Mouse (Mus musculus): ENCODE measurements around the gene 1700029J07Rik.

Gene 1700029J07Rik

DNA sequence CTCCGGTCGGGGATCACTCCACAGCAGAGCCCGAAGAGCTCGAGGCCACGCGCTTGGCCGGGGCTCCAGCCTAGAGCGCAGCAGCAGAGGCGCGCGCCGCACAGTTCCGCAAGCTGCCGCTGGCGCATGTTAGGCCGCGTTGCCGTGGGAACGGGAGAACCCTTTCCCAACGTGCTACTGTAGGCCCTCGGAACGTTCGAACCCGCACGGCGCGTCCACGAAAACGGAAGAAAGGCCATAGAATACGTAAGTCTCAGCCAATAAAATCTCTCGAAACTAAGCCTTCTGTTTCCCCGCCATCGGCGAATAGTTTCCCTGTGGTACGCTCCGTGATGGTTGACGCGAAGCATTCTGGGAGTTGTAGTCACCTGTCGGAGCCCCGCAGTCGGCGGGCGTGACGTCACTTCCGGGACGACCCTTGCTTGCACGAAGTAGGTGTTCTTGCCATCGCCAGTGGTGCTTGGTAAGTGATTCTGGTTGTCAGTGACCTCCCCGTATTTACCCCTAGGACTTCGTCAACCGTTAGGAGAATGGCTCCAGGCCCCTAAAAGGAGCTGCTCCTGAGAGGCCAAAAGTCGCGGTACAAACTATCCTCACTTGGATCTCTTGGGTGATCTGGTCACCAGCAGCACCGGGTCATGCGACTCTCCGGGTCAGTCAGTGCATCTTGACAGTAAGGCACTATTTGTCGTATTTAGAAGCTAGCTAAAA lies at the start of gene 1700029J07Rik, which contains the start of gene Ufsp2:
Gene 1700029J07Rik (minus strand): TSS at position 127 of the 711 bp plus-strand sequence.
Gene Ufsp2 (plus strand): TSS at position 403 of the 711 bp plus-strand sequence.
- peak; percentile 98 for DNase-seq

DNA sequence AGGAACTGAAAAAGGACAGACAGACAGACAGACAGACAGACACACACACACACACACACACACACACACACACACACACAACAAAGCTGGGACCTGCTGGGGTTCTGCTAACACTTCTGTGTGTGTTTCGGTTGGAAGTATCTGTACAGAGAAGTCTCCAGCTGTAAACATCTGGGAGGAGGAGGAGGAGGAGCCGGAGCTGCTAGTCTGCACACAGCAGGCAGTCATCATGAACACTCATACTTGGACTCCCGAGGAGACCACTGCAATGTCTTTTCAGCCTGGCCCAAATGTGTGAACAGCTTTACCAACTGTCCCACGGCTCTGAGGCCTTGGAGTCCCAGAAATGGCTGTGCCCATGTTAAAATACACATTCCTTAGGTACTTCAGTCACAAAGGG lies 49.3 kb upstream of the 1700029J07Rik start:
- no peak for DNase-seq

DNA sequence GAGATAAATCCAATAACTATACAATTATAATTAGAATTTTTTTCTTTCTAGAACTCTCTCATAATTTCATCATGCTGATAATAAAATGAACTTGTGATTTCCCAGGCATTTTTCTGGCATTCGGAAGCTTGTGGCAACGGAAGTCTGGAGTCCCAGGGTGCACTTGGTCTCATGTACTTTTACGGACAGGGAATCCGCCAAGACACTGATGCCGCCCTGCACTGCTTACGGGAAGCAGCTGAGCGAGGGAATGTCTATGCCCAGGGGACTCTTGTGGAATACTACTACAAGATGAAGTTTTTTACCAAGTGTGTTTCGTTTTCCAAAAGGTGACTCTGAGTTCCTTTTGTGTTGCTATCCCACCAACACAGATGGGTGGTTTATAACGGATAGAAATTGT lies 47.7 kb upstream of the 1700029J07Rik start:
- no peak for DNase-seq

DNA sequence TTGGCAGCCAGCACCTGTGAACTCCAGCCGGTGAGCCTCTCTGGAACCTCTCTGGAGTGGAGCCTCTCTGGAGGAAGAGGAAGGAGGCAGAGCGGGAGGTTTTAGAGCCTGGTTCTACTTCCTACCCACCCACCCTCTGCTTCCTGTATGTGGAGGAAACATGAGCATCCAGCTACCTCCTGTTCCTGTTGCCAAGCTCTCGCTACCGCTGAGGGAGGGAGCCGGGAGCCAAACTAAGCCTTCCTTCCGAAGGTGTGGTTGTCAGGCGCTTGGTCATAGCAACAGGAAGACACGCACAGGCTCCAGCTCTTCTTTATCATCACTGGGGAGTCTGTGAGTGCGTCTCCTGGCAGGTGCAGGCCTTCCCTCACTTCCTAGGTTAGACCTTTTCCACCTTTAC lies 47.2 kb upstream of the 1700029J07Rik start:
- DNase-seq = no peak

DNA sequence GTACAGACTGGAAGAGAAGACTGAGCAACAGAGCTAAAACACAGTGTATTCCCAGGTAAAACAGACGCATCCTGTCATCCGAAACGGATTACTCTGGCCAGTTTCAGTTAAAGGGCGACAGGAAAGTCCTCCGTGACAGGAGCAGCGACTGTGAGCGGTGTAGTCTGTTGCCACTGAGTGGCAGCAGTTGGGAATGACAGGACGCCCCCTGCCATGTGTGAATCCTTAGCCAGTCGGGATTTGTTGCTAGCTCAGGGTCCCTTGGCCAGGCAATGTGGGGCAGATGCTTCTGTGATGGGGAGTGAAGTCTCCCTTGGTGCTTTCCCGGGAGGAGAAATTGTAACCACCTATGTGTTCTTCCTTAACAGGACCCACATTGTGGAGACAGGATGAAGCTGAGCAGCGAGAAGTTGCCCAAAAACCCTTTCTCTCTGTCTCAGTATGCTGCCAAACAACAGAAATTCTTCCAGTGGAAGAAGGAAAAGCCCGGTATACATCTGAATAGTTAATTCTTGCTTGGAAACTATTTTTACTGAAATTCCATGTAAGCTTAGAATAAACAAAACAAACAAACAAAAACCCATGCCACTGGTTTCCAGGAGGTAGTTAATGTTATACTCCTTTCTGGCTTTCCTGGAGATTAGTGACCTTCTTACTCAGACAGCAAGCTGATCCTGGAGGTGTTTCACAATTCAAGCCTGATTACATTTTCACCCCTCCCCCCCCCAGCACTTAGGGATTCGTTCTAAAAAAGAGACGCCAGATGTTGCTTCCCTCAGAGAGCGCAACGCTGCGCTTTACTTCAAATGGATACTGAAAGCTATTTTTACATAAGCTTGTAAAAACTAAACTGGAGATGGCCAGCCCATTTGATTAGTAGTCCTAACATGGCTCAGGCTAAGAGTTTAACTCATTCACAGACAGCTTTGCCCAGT lies 36.0 kb upstream of the 1700029J07Rik start:
- peak; percentile 23 for DNase-seq

DNA sequence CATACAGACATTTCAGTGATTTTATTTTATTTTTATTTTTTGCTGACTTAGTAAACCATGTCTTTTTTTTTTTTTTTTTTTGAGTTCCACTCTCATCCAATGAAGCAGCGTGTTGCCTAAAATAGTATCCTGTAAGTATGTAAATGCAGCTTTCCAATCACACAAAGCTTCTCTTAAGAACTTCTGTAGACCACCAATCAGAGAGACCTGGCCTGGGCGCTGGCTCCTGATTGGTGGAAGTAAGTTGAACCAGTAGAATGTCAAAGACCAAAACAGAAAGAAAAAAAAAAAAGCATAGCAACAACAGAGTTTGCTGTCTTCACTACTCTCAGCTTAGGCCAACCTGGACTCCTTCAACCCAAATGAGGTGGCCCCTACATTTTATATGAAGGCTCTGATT lies 35.3 kb upstream of the 1700029J07Rik start:
- DNase-seq = no peak

DNA sequence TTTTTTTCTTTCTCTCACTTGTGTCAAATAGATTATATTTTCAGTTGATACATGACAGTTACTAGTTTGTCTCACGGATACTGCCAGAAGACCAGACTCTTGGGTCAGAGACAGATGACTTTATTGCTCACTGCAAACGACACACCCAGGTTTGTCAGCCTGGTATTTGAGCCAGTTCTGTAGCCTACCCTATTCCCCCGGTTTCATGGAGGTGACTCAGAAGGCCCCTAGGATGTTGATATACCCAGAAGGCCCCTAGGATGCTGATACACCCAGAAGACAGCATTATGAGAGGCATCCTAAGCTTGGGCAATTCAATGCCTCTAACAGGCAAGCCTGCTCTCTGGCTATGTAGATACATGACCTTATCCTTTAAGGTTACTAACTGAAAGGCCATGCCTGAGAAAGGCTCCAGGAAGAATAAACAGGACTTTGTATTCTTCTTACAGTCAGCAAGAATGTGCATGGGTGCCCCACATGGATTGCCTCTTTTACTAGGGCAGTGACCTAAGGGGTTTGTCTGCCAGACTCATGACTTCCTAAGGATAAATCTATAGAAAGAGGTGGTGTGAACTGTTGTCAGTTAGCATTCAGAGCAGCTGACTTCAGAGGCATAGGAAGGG lies 32.1 kb upstream of the 1700029J07Rik start:
- no peak for DNase-seq

DNA sequence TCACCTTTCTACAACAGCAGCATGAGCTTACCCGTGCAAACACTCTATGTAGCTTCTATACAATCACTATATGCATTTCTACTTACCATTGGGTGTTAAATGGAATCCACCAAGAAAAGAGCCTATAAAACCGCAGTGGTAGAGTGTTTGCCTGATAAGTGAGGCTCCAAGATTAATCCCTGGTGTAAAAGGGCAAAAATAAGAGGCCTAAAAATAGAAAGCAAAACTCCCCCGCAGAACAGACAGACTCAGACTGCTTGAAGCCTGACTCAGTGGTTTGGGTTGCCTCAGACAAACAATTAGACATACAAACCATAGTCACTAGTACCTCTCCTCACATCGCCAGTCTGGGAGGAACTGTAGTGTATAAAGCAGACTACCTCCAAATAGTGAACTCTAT lies 30.5 kb upstream of the 1700029J07Rik start, which contains the start of gene Ankrd37:
Gene Ankrd37 (minus strand): TSS at position 112 of the 400 bp plus-strand sequence.
- DNase-seq = no peak

DNA sequence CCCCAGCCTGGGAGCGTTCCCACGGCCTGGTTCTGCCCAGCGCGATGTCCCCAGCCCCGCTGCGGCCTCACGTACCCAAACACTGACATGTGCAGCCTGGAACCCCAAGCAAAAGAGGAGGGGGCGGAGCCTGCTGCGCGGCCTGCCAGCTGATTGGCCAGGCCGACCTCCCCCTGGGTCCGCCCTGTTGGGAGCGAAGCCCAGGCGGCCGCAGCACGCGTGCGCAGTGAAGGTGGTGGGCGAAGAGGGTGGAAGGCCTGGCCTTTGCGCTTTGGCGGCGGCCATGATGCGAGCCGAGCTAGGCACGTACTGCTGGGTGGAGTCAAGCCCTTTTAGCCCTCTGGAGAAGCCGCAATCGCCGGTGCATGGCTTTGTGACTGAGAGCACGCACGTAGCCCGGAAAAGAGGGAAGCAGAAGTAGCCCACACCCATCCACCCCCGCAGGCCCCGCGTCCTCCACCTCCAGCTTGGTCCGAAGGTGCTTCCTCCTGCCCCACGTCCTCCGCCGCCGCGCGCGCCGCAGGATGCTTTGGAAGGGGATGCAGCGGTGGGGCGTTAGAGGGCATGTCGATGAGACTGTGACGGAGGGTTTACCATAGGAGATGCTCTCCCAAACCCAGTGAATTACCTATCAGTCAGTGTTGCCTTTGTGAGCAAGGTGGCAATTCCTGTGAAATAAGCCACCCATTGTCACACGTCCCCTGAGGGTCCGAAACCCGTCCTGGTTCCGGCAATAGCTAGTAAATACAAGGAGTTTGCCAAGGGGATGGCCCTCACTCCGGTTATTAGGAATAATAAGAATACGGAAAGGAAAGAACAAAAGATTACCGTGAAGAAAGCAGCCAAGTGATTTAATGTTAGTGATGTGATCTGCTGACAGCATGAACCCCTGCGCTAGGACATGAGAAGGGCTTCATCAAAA lies 25.0 kb upstream of the 1700029J07Rik start:
- peak; percentile 97 for DNase-seq

DNA sequence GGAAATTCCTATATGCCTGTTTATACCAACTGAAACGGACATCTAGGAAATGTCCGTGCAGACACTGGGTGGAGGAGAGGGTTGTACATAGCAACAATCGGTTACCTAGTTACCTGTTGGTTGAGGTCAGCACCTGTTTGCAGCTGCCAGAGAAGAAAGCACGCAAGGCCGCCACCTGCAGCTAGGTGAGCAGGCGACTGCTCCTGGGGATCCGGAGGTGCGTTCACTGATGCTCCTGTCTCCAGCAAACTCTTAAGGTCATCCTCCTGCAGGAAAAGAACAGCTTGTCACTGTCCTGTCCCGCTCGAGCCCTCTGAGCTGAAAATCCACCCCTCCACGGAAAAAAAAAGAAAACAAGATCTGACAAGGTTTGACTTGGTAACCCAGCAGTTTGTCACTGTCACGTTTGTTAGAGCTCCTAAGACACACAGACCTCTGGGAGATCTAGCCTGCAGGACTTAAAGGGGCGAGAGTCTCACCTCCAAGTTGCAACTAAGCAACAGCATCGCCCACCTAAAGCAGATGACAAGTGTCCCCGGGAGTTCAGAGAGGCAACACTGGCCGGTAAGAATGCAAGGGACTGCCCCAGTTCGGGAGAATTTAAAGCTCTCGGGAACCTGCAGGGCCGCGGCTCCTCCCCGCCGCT lies 24.2 kb upstream of the 1700029J07Rik start, which contains the start of gene Lrp2bp:
Gene Lrp2bp (plus strand): TSS at position 166 of the 646 bp plus-strand sequence.
- no peak for DNase-seq

DNA sequence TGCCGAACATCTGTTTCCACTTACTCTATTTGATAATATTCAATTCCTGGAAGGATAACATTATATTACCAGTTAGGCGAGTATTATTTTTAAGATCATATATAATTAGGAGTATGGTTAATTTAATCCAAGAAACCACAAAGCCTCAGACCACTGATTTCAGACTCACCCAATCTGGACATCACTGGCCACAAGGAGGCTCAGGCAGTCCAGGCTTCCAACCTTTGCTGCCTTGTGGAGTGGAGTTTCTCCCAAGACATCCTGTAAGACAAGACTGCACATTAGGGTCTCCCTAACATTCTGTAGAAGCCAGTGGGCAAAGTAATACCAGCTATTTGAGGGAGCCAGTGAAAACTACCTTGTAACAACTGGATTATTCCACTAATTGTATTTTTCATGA lies 23.2 kb upstream of the 1700029J07Rik start:
- no peak for DNase-seq

DNA sequence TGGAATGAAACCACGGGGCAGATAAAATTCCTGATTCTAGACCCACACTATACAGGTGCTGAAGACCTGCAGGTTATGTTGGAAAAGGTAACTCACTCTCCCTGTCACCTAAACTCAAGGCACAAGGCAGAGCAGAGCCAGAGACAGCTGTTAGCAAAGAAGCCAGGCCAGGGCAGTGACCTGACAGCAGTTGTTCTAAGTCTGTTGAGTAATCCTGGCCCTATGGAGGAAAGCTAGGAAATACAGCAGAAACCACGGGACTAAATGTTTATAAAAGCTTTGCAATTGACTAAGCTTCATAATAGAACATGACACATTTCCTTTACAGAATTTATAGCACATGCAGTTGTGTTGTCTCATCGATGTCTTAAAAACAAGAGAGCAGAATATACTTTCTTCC lies 20.5 kb upstream of the 1700029J07Rik start:
- no peak for DNase-seq

DNA sequence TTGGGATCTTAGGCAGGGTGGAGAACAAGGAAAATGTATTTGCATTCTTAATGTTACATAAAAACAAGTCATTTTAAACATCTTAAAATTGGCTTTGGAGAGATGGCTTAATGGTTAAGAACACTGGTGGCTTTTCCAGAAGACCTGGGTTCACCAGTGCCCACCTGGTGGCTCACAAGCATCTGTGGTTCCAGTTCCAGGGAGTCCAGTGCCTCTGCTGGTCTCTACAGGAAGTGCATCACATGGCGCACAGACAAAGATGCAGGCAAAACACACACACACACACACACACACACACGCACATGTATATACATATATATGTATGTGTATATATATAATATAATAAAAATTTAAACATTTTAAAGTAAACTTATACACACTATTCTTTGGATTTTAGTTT lies 19.1 kb upstream of the 1700029J07Rik start:
- DNase-seq = no peak

DNA sequence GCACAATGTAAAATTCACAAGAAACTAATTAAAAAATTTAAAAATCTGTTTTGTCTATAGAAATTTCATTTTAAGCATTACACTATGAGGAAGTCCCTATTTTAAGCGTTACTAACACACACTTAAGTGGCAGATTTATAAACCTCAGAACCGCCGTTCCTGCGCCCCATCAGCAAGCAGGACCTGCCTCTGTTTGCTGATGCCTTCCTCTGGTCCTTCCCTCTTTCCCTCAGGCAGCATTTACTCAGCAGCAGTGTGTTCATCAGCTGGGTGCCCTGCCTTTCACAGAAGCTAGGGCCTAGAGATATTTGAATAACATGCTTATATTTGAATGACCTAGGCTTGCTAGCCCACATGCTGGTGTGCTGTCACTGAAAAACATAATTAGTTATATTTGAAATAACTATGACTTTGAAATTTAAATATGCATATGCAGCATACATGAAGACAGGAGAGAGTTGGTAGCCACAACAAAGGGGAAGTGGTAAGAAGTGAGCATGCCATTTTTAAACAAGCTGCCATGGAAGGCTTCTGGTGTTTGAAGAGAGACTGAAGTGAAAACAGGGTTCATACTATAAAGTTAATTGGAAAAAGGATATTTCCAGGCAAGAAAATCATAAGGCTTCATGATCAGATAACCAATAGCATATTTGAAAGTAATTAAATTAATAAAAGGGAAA lies 15.7 kb upstream of the 1700029J07Rik start:
- no peak for DNase-seq

DNA sequence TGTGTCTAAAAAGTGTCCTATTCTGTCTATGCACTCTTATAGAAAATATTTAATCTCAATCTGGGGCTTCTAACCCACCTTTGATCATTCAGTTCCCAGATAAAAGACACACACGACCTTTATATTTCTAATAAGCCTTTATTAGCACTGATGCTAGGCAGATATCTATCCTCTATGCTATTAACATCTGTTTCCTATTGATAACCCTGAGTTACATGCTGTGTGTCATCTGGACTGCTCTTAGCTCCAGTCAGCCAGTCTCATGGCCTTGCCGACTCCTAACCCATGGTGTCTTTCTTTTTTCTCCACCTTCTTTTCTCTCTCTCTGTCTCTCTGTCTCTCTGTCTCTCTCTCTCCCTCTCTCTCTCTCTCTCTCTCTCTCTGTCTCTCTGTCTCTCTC lies 13.1 kb upstream of the 1700029J07Rik start:
- no peak for DNase-seq

DNA sequence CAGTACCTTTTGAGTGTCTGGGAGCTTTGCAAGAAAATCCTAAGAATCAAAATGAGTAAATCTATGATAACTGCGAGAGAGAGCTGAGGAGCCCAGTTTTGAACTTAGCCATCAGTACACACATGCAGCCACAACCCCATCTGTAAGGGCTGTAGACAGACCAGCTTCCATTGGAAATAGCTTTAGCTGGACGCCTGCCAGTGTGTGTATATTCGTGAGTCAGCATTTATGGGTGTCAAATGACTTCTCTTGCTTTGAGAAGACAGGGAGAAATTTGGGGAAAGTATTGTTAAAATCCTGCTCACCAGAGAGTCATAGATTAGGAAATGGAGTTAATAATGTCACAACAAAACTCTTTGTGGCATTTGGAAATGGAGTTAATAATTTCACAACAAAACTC lies 11.6 kb upstream of the 1700029J07Rik start:
- no peak for DNase-seq

DNA sequence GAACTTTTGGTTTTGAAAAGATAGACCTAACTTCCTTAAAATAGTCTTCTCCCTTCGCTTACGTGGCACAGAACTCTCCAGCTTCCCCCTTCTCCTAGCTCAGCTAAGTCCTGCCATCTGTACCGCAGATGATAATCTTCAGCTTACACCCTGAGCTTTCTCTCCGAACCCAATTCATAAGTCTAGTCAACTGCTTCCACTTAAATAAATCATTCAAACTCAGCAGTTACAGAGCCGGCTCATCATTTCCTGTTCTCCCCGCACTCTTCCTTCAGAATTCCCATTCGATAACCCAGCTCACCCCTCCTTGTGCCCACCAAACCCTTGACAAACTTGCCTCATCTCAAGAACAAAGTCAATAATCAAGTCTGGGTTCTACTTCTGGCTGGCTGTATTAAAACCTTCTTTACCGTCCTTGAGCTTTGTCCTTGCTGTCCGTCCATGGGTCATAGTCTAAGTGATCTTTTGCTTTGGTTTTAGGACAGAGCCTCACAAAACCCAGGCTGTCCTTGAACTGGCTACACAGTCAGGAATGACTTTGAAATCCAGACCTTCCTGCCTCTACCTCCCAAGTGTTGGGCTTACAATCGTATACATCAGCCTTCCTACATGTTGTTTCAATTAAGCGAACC lies 901 bp upstream of the 1700029J07Rik start:
- no peak for DNase-seq

DNA sequence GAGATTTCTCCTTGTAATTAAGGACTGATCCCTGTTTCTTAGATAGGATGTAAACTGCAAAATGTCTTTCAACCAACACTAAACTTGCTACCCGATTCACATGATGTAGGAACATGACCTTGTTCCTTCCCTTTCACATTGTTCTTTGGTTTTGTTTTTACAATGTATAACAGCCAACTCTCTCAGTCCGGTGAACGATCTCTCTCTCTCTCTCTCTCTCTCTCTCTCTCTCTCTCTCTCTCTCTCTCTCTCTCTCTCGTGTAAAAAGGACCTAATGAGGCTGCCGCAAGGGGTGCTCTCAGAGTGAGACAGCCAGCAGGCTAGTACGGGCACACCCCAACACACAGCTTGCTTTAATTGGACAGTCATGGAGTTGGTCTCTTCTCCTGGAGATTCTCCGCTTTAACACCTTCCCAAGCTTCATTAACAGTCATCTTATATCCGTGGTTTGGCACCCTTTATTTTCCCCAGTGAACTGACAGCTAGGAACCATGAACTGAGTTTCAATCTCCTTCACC lies 1.0 kb downstream of the 1700029J07Rik start:
- no peak for DNase-seq

DNA sequence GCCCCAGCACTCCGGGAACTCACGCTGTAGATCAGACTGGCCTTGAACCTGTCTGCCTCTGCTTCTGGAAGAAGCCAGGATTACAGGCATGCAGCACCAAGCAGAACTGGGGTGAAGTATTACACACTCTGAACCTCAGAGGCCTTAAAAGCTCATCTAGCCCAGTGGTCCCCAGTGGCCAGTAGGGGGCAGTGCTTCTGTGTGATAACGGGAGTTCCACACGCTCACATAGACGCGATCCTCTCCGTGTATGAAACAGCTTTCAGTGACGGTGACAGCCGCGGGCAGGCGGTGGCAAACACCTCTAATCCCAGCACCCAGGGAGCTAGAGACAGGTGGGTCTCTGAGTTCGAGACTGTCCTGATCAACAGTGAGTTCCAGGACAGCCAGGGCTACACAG lies 4.2 kb downstream of the 1700029J07Rik start:
- DNase-seq = no peak

DNA sequence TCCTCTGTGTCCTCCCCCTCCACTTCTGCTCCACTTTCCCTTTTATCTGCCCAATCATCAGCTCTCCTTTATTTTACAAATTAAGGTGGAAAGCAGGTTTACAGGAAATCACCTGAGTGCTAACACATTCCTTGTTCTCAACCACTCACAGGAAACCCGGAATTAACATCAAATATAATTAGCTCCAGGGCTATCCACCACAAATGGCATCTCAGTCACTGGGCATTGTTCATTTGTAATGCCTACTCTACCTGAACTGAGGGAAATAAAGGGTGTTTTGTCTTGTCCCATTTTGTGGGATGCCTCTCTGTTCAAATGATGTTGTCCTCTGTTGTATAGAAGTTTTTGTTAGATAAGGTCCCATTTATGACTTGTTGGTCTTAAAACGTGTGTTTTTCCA lies 24.4 kb downstream of the 1700029J07Rik start:
- no peak for DNase-seq
